Mouse (Mus musculus): Measurements from ENCODE around the gene Por. TPM values are rescaled to one million over a fixed set of nuclear protein-coding genes. Genes with fewer than 3 reads are reported as not detected.

The Por gene
- polyA plus RNA-seq, 1 experiment from 2014 or later = 91.6 TPM

DNA sequence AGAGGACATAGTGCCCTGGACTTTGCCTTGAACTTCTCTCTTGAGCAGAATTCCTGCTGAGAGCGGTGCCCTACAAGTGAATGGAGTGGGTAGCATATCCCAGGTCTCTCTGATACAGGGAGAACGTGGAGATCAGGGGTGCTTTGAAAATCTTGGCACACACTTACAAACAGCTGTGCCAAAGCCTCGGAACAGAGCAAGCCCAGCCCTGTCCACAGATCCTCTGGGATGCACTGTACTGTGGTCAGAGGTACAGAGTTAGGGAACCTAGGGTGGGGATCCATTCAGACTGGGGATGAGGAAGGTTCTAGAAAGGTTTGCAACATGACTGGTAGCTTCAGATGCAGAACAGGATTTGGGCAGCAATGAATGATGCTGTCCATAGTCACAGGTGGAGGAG, 50.3 kb downstream of the Por start:
- H3K27me3 ChIP-seq (replicated peaks) = no peaks in the 10 kb centered on the region
- 75% methylated on average over 3 of the region's 3 CpGs for WGBS
- no peak overlapping the region for H3K4me2 ChIP-seq
- no peak overlapping the region for H3K27ac ChIP-seq (replicated peaks)
- peaks cover 13% of the 10 kb centered on the region for H3K4me1 ChIP-seq
- peaks cover 30% of the 10 kb centered on the region for H3K36me3 ChIP-seq
- H3K9ac ChIP-seq (replicated peaks) = no peak overlapping the region
- no peak for ATAC-seq (ENCODE audit: low FRiP score)
- H3K9me3 ChIP-seq (replicated peaks) = no peaks in the 10 kb centered on the region
- H3K4me3 ChIP-seq (replicated peaks) = no peak overlapping the region

- H3K4me2 ChIP-seq = no peak overlapping the region
- 97% methylated on average over 8 of the region's 8 CpGs for WGBS
- H3K36me3 ChIP-seq = peaks cover 25% of the 10 kb centered on the region
- H3K4me3 ChIP-seq (replicated peaks) = no peak overlapping the region
- no peaks in the 10 kb centered on the region for H3K9me3 ChIP-seq (replicated peaks)
- H3K4me1 ChIP-seq = peaks cover 22% of the 10 kb centered on the region
- no peak overlapping the region for H3K9ac ChIP-seq (replicated peaks)
- H3K27me3 ChIP-seq (replicated peaks) = no peaks in the 10 kb centered on the region
- H3K27ac ChIP-seq (replicated peaks) = no peak overlapping the region
- no peak for ATAC-seq (ENCODE audit: low FRiP score)
Observed at GRCm38 (mm10) chr5:135721076-135721475, 51.2 kb downstream of the Por start.

GRCm38 (mm10) chr5:135722121-135722520, 52.3 kb downstream of the Por start:
- WGBS = 74% methylated on average over 11 of the region's 11 CpGs
- peaks cover 33% of the 10 kb centered on the region for H3K4me1 ChIP-seq
- no peak for ATAC-seq (ENCODE audit: low FRiP score)
- H3K9ac ChIP-seq (replicated peaks) = no peak overlapping the region
- no peak overlapping the region for H3K27ac ChIP-seq (replicated peaks)
- no peak overlapping the region for H3K4me2 ChIP-seq
- H3K9me3 ChIP-seq (replicated peaks) = no peaks in the 10 kb centered on the region
- no peaks in the 10 kb centered on the region for H3K27me3 ChIP-seq (replicated peaks)
- H3K4me3 ChIP-seq (replicated peaks) = no peak overlapping the region
- peaks cover 17% of the 10 kb centered on the region for H3K36me3 ChIP-seq

GRCm38 (mm10) chr5:135723165-135723751, 53.4 kb downstream of the Por start:
- Histone ChIP-seq H3K9ac (replicated peaks) (no peak overlapping the region), H3K27ac (replicated peaks) (no peak overlapping the region)
- WGBS = 74% methylated on average over 3 of the region's 3 CpGs

GRCm38 (mm10) chr5:135724536-135725322, 54.9 kb downstream of the Por start:
- no peaks in the 10 kb centered on the region for H3K27me3 ChIP-seq (replicated peaks)
- H3K9ac ChIP-seq (replicated peaks) = peak overlapping the region; percentile 26; the same call in 1 of the 2 replicates
- H3K4me3 ChIP-seq (replicated peaks) = 0 out of 2 replicates have a peak overlapping the region, but pooled peaks have one; percentile 8
- peaks cover 14% of the 10 kb centered on the region for H3K36me3 ChIP-seq
- H3K27ac ChIP-seq (replicated peaks) = peak overlapping the region; percentile 80
- H3K4me1 ChIP-seq = peaks cover 36% of the 10 kb centered on the region
- peak; percentile 36; the same call in 1 of the 2 replicates for ATAC-seq (ENCODE audit: low FRiP score)
- peak overlapping the region; percentile 41 for H3K4me2 ChIP-seq
- H3K9me3 ChIP-seq (replicated peaks) = no peaks in the 10 kb centered on the region
- WGBS = 10% methylated on average over 9 of the region's 9 CpGs

More at GRCm38 (mm10) chr5:135723165-135723751, 53.4 kb downstream of the Por start:
- Histone ChIP-seq H3K27me3 (replicated peaks) (no peaks in the 10 kb centered on the region), H3K4me2 (no peak overlapping the region), H3K9me3 (replicated peaks) (no peaks in the 10 kb centered on the region), H3K4me3 (replicated peaks) (no peak overlapping the region), H3K4me1 (peaks cover 36% of the 10 kb centered on the region), H3K36me3 (peaks cover 9% of the 10 kb centered on the region)
- no peak for ATAC-seq (ENCODE audit: low FRiP score)

DNA sequence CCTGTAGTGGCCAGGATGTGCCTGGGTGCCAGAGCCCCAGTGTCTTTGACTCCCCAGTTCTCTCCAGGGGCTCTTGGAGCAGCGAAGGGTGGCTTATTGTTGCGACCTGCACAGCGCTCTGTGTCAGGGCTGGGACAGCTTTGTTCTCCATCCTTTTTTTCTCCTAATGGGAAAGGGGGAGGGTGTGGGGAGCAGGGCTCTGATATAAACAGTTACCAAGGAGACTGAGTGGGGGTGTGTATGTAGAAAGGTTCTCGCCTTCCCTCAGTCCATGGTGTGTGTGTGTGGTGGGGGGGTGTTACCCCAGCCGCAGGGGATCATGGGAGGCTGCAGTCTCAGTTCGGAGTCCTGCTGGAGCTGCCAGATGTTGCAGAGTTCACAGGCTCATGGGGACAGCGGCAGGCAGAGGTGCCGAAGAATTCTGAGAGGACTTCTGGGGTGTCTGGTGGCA, 55.6 kb downstream of the Por start:
- H3K4me1 ChIP-seq = peaks cover 36% of the 10 kb centered on the region
- H3K27me3 ChIP-seq (replicated peaks) = no peaks in the 10 kb centered on the region
- no peaks in the 10 kb centered on the region for H3K9me3 ChIP-seq (replicated peaks)
- H3K4me2 ChIP-seq = peak overlapping the region; percentile 41
- WGBS = 4% methylated on average over 8 of the region's 8 CpGs
- peaks cover 19% of the 10 kb centered on the region for H3K36me3 ChIP-seq
- H3K4me3 ChIP-seq (replicated peaks) = peak overlapping the region; percentile 8; the same call in 1 of the 2 replicates
- ATAC-seq (ENCODE audit: low FRiP score) = peak; percentile 68; the same call in 1 of the 2 replicates
- peak overlapping the region; percentile 26; the same call in 1 of the 2 replicates for H3K9ac ChIP-seq (replicated peaks)
- H3K27ac ChIP-seq (replicated peaks) = peak overlapping the region; percentile 80

- Histone ChIP-seq H3K4me1 (peaks cover 36% of the 10 kb centered on the region), H3K27ac (replicated peaks) (peak overlapping the region; percentile 80), H3K9ac (replicated peaks) (0 out of 2 replicates have a peak overlapping the region, but pooled peaks have one; percentile 18), H3K4me2 (peak overlapping the region; percentile 41), H3K9me3 (replicated peaks) (no peaks in the 10 kb centered on the region), H3K36me3 (peaks cover 25% of the 10 kb centered on the region), H3K4me3 (replicated peaks) (peak overlapping the region; percentile 8; the same call in 1 of the 2 replicates), H3K27me3 (replicated peaks) (no peaks in the 10 kb centered on the region)
- WGBS = 17% methylated on average over 6 of the region's 6 CpGs
- ATAC-seq (ENCODE audit: low FRiP score) = no peak
Observed at GRCm38 (mm10) chr5:135725991-135726390, 56.2 kb downstream of the Por start.

DNA sequence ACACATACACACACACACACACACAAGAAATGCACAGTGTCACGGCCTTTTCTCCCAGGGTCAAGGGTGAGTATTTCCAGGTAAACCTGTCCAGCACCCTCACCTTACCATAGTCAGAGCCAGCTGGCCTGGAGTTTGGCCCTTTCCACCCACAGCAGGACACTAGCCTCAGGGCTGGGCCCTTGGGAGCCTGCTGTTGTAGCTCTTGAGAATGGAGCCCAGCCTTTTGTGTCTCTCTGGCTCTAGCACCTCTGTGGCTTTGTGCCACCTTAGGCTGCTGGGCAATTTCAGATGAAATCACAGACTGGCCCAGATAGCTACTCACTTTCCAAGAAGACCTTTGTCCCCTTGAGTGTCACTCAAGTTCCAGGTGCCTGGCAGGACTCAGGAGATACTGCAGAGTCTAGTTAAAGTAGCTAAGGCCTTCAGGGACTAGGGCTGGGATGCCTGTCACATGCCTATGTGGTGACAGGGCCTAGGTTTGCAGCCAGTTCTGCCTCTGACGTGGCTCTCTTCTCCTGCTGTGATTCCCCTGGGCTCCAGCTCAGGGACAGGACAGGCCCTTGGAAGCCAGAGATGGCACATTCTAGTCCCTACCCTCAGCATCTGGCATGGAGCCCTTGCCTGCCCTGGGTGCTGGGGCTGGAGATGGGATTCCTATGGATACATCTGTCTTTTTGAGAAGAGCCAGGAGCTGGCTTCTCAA, 57.0 kb downstream of the Por start:
- peak overlapping the region; percentile 41 for H3K4me2 ChIP-seq
- H3K9me3 ChIP-seq (replicated peaks) = no peaks in the 10 kb centered on the region
- ATAC-seq (ENCODE audit: low FRiP score) = no peak
- H3K4me3 ChIP-seq (replicated peaks) = no peak overlapping the region
- H3K27me3 ChIP-seq (replicated peaks) = no peaks in the 10 kb centered on the region
- no peak overlapping the region for H3K27ac ChIP-seq (replicated peaks)
- peaks cover 33% of the 10 kb centered on the region for H3K36me3 ChIP-seq
- no peak overlapping the region for H3K9ac ChIP-seq (replicated peaks)
- peaks cover 36% of the 10 kb centered on the region for H3K4me1 ChIP-seq
- WGBS = 64% methylated on average over 2 of the region's 2 CpGs

DNA sequence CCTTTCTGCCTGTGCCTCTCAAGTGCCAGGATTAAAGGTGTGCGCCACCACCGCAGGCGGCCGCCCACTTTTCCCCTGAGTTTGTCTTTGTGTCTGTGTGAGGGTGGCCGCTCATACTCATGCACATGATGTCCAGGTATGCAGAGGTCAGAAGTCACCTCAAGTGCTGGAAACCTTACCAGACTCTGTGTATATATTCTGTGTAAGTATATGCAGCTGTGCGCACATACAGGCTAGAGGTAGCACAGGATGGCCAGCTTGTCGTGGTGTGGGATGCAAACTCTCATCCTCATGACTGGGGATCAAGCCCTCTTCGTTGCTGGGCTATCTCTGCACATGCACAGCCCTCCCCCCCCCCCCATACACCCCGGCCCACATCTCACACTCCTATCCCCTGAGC, 58.0 kb downstream of the Por start:
- no peak overlapping the region for H3K4me2 ChIP-seq
- no peak overlapping the region for H3K4me3 ChIP-seq (replicated peaks)
- peaks cover 36% of the 10 kb centered on the region for H3K4me1 ChIP-seq
- WGBS = 96% methylated on average over 9 of the region's 9 CpGs
- no peak overlapping the region for H3K27ac ChIP-seq (replicated peaks)
- H3K36me3 ChIP-seq = peaks cover 44% of the 10 kb centered on the region
- H3K9me3 ChIP-seq (replicated peaks) = no peaks in the 10 kb centered on the region
- H3K27me3 ChIP-seq (replicated peaks) = no peaks in the 10 kb centered on the region
- H3K9ac ChIP-seq (replicated peaks) = no peak overlapping the region
- no peak for ATAC-seq (ENCODE audit: low FRiP score)

DNA sequence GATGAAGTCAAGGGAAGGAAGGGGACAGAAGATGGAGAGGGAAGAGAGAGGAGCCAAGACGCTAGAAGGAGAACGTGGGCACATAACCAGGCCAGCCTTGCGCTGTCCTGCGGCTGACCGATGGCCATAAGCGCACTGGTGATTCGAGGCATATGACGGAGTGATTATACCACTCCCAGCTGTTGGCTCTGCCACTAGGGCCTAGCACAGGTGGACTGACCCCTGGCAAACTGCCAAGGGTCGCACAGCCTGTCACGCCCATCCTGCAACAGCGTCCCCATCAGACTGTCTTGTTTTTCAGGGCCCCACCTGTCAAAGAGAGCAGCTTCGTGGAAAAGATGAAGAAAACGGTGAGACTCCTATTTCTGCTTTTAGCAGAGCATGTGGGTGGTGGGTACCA, 58.5 kb downstream of the Por start:
- Histone ChIP-seq H3K9ac (replicated peaks) (no peak overlapping the region), H3K27me3 (replicated peaks) (no peaks in the 10 kb centered on the region), H3K9me3 (replicated peaks) (no peaks in the 10 kb centered on the region), H3K4me1 (peaks cover 33% of the 10 kb centered on the region), H3K4me3 (replicated peaks) (no peak overlapping the region), H3K4me2 (no peak overlapping the region), H3K36me3 (peaks cover 49% of the 10 kb centered on the region), H3K27ac (replicated peaks) (no peak overlapping the region)
- 96% methylated on average over 13 of the region's 13 CpGs for WGBS
- ATAC-seq (ENCODE audit: low FRiP score) = no peak

GRCm38 (mm10) chr5:135729351-135729750, 59.5 kb downstream of the Por start:
- no peak for ATAC-seq (ENCODE audit: low FRiP score)
- Histone ChIP-seq H3K4me2 (no peak overlapping the region), H3K9ac (replicated peaks) (no peak overlapping the region), H3K4me1 (peaks cover 31% of the 10 kb centered on the region), H3K27ac (replicated peaks) (no peak overlapping the region), H3K4me3 (replicated peaks) (no peak overlapping the region), H3K36me3 (peaks cover 59% of the 10 kb centered on the region), H3K9me3 (replicated peaks) (no peaks in the 10 kb centered on the region), H3K27me3 (replicated peaks) (no peaks in the 10 kb centered on the region)
- 82% methylated on average over 13 of the region's 13 CpGs for WGBS

All from neural tube, embryonic 15.5 days (tissue).